ENCODE assay signal across 29 mouse cellular contexts in genomic region chr7:81528918-81529317, GRCm38 (mm10). TPM values are rescaled to one million over a fixed set of nuclear protein-coding genes. Genes with fewer than 3 reads are reported as not detected.
DNase-seq lines count a peak whose midpoint lies in the region; ATAC-seq and TF ChIP-seq lines count a peak whose summit lies in the region.
"Had no signal": no experiment of that assay in that cellular context is flagged by ENCODE, and none has a peak within 500 bp of the region (broad histone marks: within the 10 kb centered on the region; RNA-seq: fewer than 3 reads in every experiment).

No protein-coding gene starts in this region.

- H3K27me3 ChIP-seq in CH12.LX (replicated peaks) = no peaks in the 10 kb centered on the region
- H3K27me3 ChIP-seq in midbrain, postnatal 0 days (ENCODE audit: insufficient read depth, low read length) = no peaks in the 10 kb centered on the region
- H3K27me3 ChIP-seq: Patski had no signal

- ATAC-seq in granulocyte monocyte progenitor cell, adult 5-6 weeks (replicated peaks; ENCODE audit: poor library complexity, severe bottlenecking) = peak; percentile 63
- peak; percentile 74 for ATAC-seq in megakaryocyte, adult 5-6 weeks (ENCODE audit: poor library complexity, severe bottlenecking)
- ATAC-seq in midbrain, postnatal 0 days (ENCODE audit: low FRiP score) = no peak
- ATAC-seq in cerebellum, adult (ENCODE audit: insufficient number of reproducible peaks, low FRiP score, low TSS enrichment) = no peak
- ATAC-seq in CD4-positive, CD25-positive, alpha-beta regulatory T cell, adult 4 months = no peak
- ATAC-seq: activated CD4-positive, CD25-positive, alpha-beta regulatory T cell, adult 4 months; Patski had no signal

- dilution Hi-C loops in CH12.LX (cut with MboI; ENCODE audit: extremely low pct_ligation_motif_present, extremely low pct_unique_long_range_greater_than_20kb, low sequenced_read_pairs) = no loop called here

- in situ Hi-C loops in CH12.LX (cut with MboI; ENCODE audit: low pct_ligation_motif_present, low pct_unique_long_range_greater_than_20kb, low sequenced_read_pairs) = no loop called here

- H3K4me1 ChIP-seq in CH12.LX (ENCODE audit: control insufficient read depth in 1 of 2, insufficient read depth in 2 of 2) = peaks cover 10 to 46% of the 10 kb centered on the region in 2 experiments
- H3K4me1 ChIP-seq in midbrain, postnatal 0 days (ENCODE audit: insufficient read depth, low read length) = peaks cover 9% of the 10 kb centered on the region

- TF ChIP-seq RAD21 in CH12.LX (IDR thresholded peaks at IDR 0.05; ENCODE audit: low read depth, low read length) = no peak

- H3K4me2 ChIP-seq in CH12.LX (ENCODE audit: insufficient read depth, low read depth, poor library complexity, severe bottlenecking) = no peak overlapping the region
- H3K4me2 ChIP-seq in midbrain, postnatal 0 days (ENCODE audit: low read depth, low read length, poor library complexity, severe bottlenecking) = no peak overlapping the region

- DNase-seq in A20 (ENCODE audit: low read depth, low spot score) (peak; percentile 35), CH12.LX (ENCODE audit: extremely low read depth) (peak; percentile 46)
- no peak for DNase-seq in midbrain, postnatal 0 days (ENCODE audit: low spot score)
- DNase-seq in heart, postnatal 36 days = no peak
- DNase-seq: adrenal gland, adult 2 months; adrenal gland, adult 8-10 months; adrenal gland, postnatal 10 days; adrenal gland, postnatal 14 days; adrenal gland, postnatal 25 days; adrenal gland, postnatal 36 days; B cell, adult 2 months; cerebellum, adult 11 months; cerebellum, adult 11-12 months; cerebellum, adult 18-20 months; cerebellum, adult 2 months; cerebellum, adult 8-10 months; cerebellum, adult 9-10 months had no signal

- 95% methylated on average over 8 of the region's 8 CpGs for WGBS in midbrain, postnatal 0 days

- H3K36me3 ChIP-seq in CH12.LX (replicated peaks in 1 of 2; ENCODE audit: control insufficient read depth in 1 of 2, insufficient read depth in 1 of 2, low read length in 1 of 2) = peaks cover 57 to 86% of the 10 kb centered on the region in 2 experiments
- peaks cover 46% of the 10 kb centered on the region for H3K36me3 ChIP-seq in midbrain, postnatal 0 days (ENCODE audit: insufficient read depth, low read length)

- H3K9me3 ChIP-seq in CH12.LX (replicated peaks; ENCODE audit: low read length) = peaks cover 18% of the 10 kb centered on the region
- H3K9me3 ChIP-seq in midbrain, postnatal 0 days (ENCODE audit: low read length) = no peaks in the 10 kb centered on the region
- H3K9me3 ChIP-seq: G1E had no signal

- H3K9ac ChIP-seq in CH12.LX (ENCODE audit: insufficient read depth, low read depth) = no peak overlapping the region
- no peak overlapping the region for H3K9ac ChIP-seq in midbrain, postnatal 0 days (replicated peaks; ENCODE audit: low read length, poor library complexity, severe bottlenecking)

- TF ChIP-seq EP300 in CH12.LX (IDR thresholded peaks at IDR 0.05; ENCODE audit: low read length) = peak; percentile 71

- H3K4me3 ChIP-seq in CH12.LX (replicated peaks in 1 of 3; ENCODE audit: low read depth in 2 of 3, low read length in 2 of 3, poor library complexity in 1 of 3) = no peak overlapping the region
- no peak overlapping the region for H3K4me3 ChIP-seq in midbrain, postnatal 0 days (ENCODE audit: low read depth, low read length)

- TF ChIP-seq POLR2A in CH12.LX (IDR thresholded peaks at IDR 0.05; ENCODE audit: low read depth, low read length) = no peak

- TF ChIP-seq CTCF in CH12.LX (conservative IDR thresholded peaks at IDR 0.05 in 1 of 2, IDR thresholded peaks at IDR 0.05 in 1 of 2; ENCODE audit: low read depth in 2 of 2, low read length in 2 of 2) = no peak
- TF ChIP-seq CTCF in midbrain, postnatal 0 days (IDR thresholded peaks at IDR 0.05) = no peak

- intact Hi-C loops in heart, postnatal 36 days (cut with DNase I) = no loop called here

- H3K27ac ChIP-seq in CH12.LX (ENCODE audit: insufficient read depth, low read depth) = no peak overlapping the region
- no peak overlapping the region for H3K27ac ChIP-seq in midbrain, postnatal 0 days (ENCODE audit: low read depth, low read length)

- H3K79me2 ChIP-seq in CH12.LX (replicated peaks; ENCODE audit: control insufficient read depth, extremely low read depth, insufficient read depth, poor library complexity, severe bottlenecking) = peaks cover 30% of the 10 kb centered on the region

TF ChIP-seq in CH12.LX, 34 proteins besides CTCF, POLR2A, EP300 and RAD21 (continues in another document):
- TF ChIP-seq ZMIZ1 (IDR thresholded peaks at IDR 0.05; ENCODE audit: low read depth, low read length) = no peak
- no peak for TF ChIP-seq TCF12 (IDR thresholded peaks at IDR 0.05; ENCODE audit: low read depth, low read length)
- TF ChIP-seq USF2 (conservative IDR thresholded peaks at IDR 0.05; ENCODE audit: low read depth, low read length) = no peak
- no peak for TF ChIP-seq NRF1 (IDR thresholded peaks at IDR 0.05; ENCODE audit: low read depth, low read length)
- peak; percentile 21; the same call in 1 of the 2 replicates for TF ChIP-seq BHLHE40 (IDR thresholded peaks at IDR 0.05; ENCODE audit: low read depth, low read length)
- TF ChIP-seq POLR2AphosphoS2 (IDR thresholded peaks at IDR 0.05; ENCODE audit: low read depth, low read length) = no peak
- TF ChIP-seq SIN3A (IDR thresholded peaks at IDR 0.05; ENCODE audit: low read length) = no peak
- TF ChIP-seq KAT2A (IDR thresholded peaks at IDR 0.05; ENCODE audit: insufficient replicate concordance, low read length) = no peak
- no peak for TF ChIP-seq TBP (conservative IDR thresholded peaks at IDR 0.05; ENCODE audit: low read depth, low read length)
- no peak for TF ChIP-seq PAX5 (IDR thresholded peaks at IDR 0.05; ENCODE audit: low read length)
- TF ChIP-seq MXI1 (IDR thresholded peaks at IDR 0.05; ENCODE audit: low read depth, low read length) = no peak
- TF ChIP-seq NELFE (IDR thresholded peaks at IDR 0.05; ENCODE audit: low read depth, low read length) = no peak
- TF ChIP-seq MAFK (IDR thresholded peaks at IDR 0.05; ENCODE audit: insufficient replicate concordance, low read length) = no peak
- 0 out of 2 replicates have a peak, but pooled peaks have one; percentile 10 for TF ChIP-seq ZNF384 (IDR thresholded peaks at IDR 0.05; ENCODE audit: low read depth, low read length)
- TF ChIP-seq CHD2 (IDR thresholded peaks at IDR 0.05; ENCODE audit: low read length) = no peak

RNA-seq across cellular contexts. Expression of gene BC048679, which starts 30.8 kb away (rescaled TPM):
- total RNA-seq in CH12.LX (2012; rRNA removed) = not detected in 2 replicates
- not detected in 2 replicates for total RNA-seq in CH12.LX (2014; rRNA removed)
- polyA plus RNA-seq in CH12.LX (2012; ENCODE audit: insufficient read length, low read depth) = not detected in 2 replicates
- not detected in 2 replicates for total RNA-seq in granulocyte monocyte progenitor cell, adult 5-6 weeks (2014; fragmentation: Nextera tagmentation)
- not detected in 2 replicates for total RNA-seq in granulocyte monocyte progenitor cell, adult 5-6 weeks (2017)
- not detected in 2 replicates for total RNA-seq in megakaryocyte, adult 5-6 weeks (2015)
- total RNA-seq in megakaryocyte, adult 5-6 weeks (2017) = not detected in 2 replicates
- not detected in 2 replicates for total RNA-seq in midbrain, postnatal 0 days (2014; rRNA removed)
- not detected in 2 replicates for polyA plus RNA-seq in midbrain, postnatal 0 days (2015; fragmentation: Nextera tagmentation; extraction: Ambion mirVana)
- total RNA-seq in heart, postnatal 36 days (2021) = not detected
- polyA plus RNA-seq in CD4-positive, CD25-positive, alpha-beta regulatory T cell, adult 4 months (2017; shearing (Covaris generic)) = not detected
- total RNA-seq: adrenal gland, adult 18-20 months; adrenal gland, adult 2 months; adrenal gland, adult 8-10 months; adrenal gland, postnatal 10 days; adrenal gland, postnatal 14 days; adrenal gland, postnatal 25 days; adrenal gland, postnatal 36 days; adrenal gland, postnatal 4 days; G1E; MEL had no signal
- polyA plus RNA-seq: activated CD4-positive, CD25-positive, alpha-beta regulatory T cell, adult 4 months; adrenal gland, adult 2 months; brain, embryonic 14.5 days; C2C12; cerebellum, adult 2 months; G1E; Patski had no signal

RNA-seq across cellular contexts. Expression of gene Ap3b2, which starts 35.2 kb away (rescaled TPM):
- not detected in 2 replicates for total RNA-seq in CH12.LX (2012; rRNA removed)
- not detected in 2 replicates for total RNA-seq in CH12.LX (2014; rRNA removed)
- polyA plus RNA-seq in CH12.LX (2012; ENCODE audit: insufficient read length, low read depth) = not detected in 2 replicates
- not detected in 2 replicates for total RNA-seq in granulocyte monocyte progenitor cell, adult 5-6 weeks (2014; fragmentation: Nextera tagmentation)
- not detected in 2 replicates for total RNA-seq in granulocyte monocyte progenitor cell, adult 5-6 weeks (2017)
- not detected in 2 replicates for total RNA-seq in megakaryocyte, adult 5-6 weeks (2015)
- total RNA-seq in megakaryocyte, adult 5-6 weeks (2017) = not detected in 2 replicates
- 192 and 206 TPM in 2 replicates for total RNA-seq in midbrain, postnatal 0 days (2014; rRNA removed)
- polyA plus RNA-seq in midbrain, postnatal 0 days (2015; fragmentation: Nextera tagmentation; extraction: Ambion mirVana) = 115 and 124 TPM in 2 replicates
- under 1 TPM in 1 of 2 experiments, not detected in 1; 0.44 TPM for total RNA-seq in heart, postnatal 36 days (2021)
- polyA plus RNA-seq in CD4-positive, CD25-positive, alpha-beta regulatory T cell, adult 4 months (2017; shearing (Covaris generic)) = not detected
- total RNA-seq: MEL had no signal
- polyA plus RNA-seq: activated CD4-positive, CD25-positive, alpha-beta regulatory T cell, adult 4 months; C2C12; G1E had no signal

RNA-seq across cellular contexts. Expression of gene Fsd2, which starts 37.8 kb away (rescaled TPM):
- total RNA-seq in CH12.LX (2012; rRNA removed) = 1.2 and 1.6 TPM in 2 replicates
- total RNA-seq in CH12.LX (2014; rRNA removed) = 0.18 and 0.26 TPM in 2 replicates
- polyA plus RNA-seq in CH12.LX (2012; ENCODE audit: insufficient read length, low read depth) = 0.54 and 0.56 TPM in 2 replicates
- total RNA-seq in granulocyte monocyte progenitor cell, adult 5-6 weeks (2014; fragmentation: Nextera tagmentation) = 0.66 TPM in 1 of 2 replicates, not detected in the other
- total RNA-seq in granulocyte monocyte progenitor cell, adult 5-6 weeks (2017) = 0.13 and 0.41 TPM in 2 replicates
- 0.05 TPM in 1 of 2 replicates, not detected in the other for total RNA-seq in megakaryocyte, adult 5-6 weeks (2015)
- total RNA-seq in megakaryocyte, adult 5-6 weeks (2017) = 0.11 TPM in 1 of 2 replicates, not detected in the other
- total RNA-seq in midbrain, postnatal 0 days (2014; rRNA removed) = 0.22 TPM in 1 of 2 replicates, not detected in the other
- 0.28 and 0.36 TPM in 2 replicates for polyA plus RNA-seq in midbrain, postnatal 0 days (2015; fragmentation: Nextera tagmentation; extraction: Ambion mirVana)
- 100 to 1,000 TPM; 276 to 293 TPM for total RNA-seq in heart, postnatal 36 days (2021)
- 1 to 10 TPM; 5.3 to 6.4 TPM for polyA plus RNA-seq in CD4-positive, CD25-positive, alpha-beta regulatory T cell, adult 4 months (2017; shearing (Covaris generic))
- total RNA-seq: MEL had no signal
- polyA plus RNA-seq: C2C12, G1E, Patski had no signal

RNA-seq across cellular contexts. Expression of gene Whamm, which starts 42.1 kb away (rescaled TPM):
- total RNA-seq in CH12.LX (2012; rRNA removed) = 9.7 and 13.3 TPM in 2 replicates
- 5.2 and 5.4 TPM in 2 replicates for total RNA-seq in CH12.LX (2014; rRNA removed)
- 11.2 and 13.3 TPM in 2 replicates for polyA plus RNA-seq in CH12.LX (2012; ENCODE audit: insufficient read length, low read depth)
- total RNA-seq in granulocyte monocyte progenitor cell, adult 5-6 weeks (2014; fragmentation: Nextera tagmentation) = 9.2 and 14.1 TPM in 2 replicates
- total RNA-seq in granulocyte monocyte progenitor cell, adult 5-6 weeks (2017) = 18.4 and 19.3 TPM in 2 replicates
- 13.9 and 14.1 TPM in 2 replicates for total RNA-seq in megakaryocyte, adult 5-6 weeks (2015)
- total RNA-seq in megakaryocyte, adult 5-6 weeks (2017) = 15.9 and 16.9 TPM in 2 replicates
- 6.2 and 9.6 TPM in 2 replicates for total RNA-seq in midbrain, postnatal 0 days (2014; rRNA removed)
- polyA plus RNA-seq in midbrain, postnatal 0 days (2015; fragmentation: Nextera tagmentation; extraction: Ambion mirVana) = 5.4 and 5.5 TPM in 2 replicates
- total RNA-seq in heart, postnatal 36 days (2021) = 10 to 100 TPM in 1 of 2 experiments, 1 to 10 TPM in 1; 10.0 to 10.5 TPM
- 1 to 10 TPM; 3.1 to 5.5 TPM for polyA plus RNA-seq in CD4-positive, CD25-positive, alpha-beta regulatory T cell, adult 4 months (2017; shearing (Covaris generic))

Comparison
In these comparisons a context has a peak if more than half of its experiments do, and no peak if none do; other contexts are left out.
1. DNase-seq: peak in A20 (single experiment) and CH12.LX (single experiment); none in midbrain, postnatal 0 days (single experiment) and heart, postnatal 36 days (0 of 2).
2. ATAC-seq: peak in granulocyte monocyte progenitor cell, adult 5-6 weeks (single experiment) and megakaryocyte, adult 5-6 weeks (single experiment); none in midbrain, postnatal 0 days (single experiment), cerebellum, adult (single experiment) and CD4-positive, CD25-positive, alpha-beta regulatory T cell, adult 4 months (single experiment).
3. RNA of gene Ap3b2, which starts 35.2 kb away (total RNA-seq): 192 to 206 TPM in midbrain, postnatal 0 days; 0.44 TPM in heart, postnatal 36 days, not detected in CH12.LX, not detected in granulocyte monocyte progenitor cell, adult 5-6 weeks and not detected in megakaryocyte, adult 5-6 weeks; every median in the first group is over 100 times any median in the second.
4. RNA of gene Fsd2, which starts 37.8 kb away (total RNA-seq): 276 to 293 TPM in heart, postnatal 36 days; 0.18 to 1.6 TPM in CH12.LX, 0.13 to 0.66 TPM in granulocyte monocyte progenitor cell, adult 5-6 weeks, 0.22 TPM in midbrain, postnatal 0 days and 0.05 to 0.11 TPM in megakaryocyte, adult 5-6 weeks; every median in the first group is over 100 times any median in the second.